Mouse (Mus musculus): ENCODE measurements around the gene Olfr1469. TPM values are rescaled to one million over a fixed set of nuclear protein-coding genes. Genes with fewer than 3 reads are reported as not detected.
"Not testable (repeated sequence)": the region's sequence is repeated elsewhere in the genome, so short reads cannot be mapped to it uniquely, and the experiment has no call there.

Olfr1469 gene
- not detected in 2 replicates for polyA plus RNA-seq (2012; rRNA removed)

GRCm38 (mm10) chr19:13407549-13407948, at the start of gene Olfr1469:
TSS of gene Olfr1469 (plus strand) at chr19:13407849.
- no peak for DNase-seq (ENCODE audit: extremely low spot score in 1 of 2, low spot score in 1 of 2)

GRCm38 (mm10) chr19:13361936-13362335, 45.7 kb upstream of the Olfr1469 start, which contains the start of gene Olfr1467:
TSS of gene Olfr1467 (plus strand) at chr19:13362236.
- DNase-seq (ENCODE audit: extremely low spot score in 1 of 2, low spot score in 1 of 2) = no peak

DNA sequence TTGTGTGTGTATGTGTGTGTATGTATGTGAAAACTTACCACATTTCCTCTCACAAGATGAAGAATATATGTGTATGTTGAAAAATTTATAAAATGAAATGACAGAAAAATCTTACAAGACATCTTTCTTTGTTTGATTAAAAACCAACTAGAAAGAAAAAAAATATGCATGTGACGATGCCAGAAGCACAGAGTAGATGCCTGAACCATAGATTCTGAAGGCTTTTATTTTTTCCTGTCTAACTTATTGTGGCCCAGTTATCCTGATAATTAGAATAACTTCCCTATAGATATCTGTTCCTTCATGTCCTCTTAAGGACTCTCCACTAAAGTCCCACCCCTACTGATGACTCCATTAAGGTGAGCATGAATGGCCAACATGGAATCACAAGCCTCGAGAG, 35.5 kb downstream of the Olfr1469 start, which contains the start of gene Olfr1471:
Gene Olfr1471 (plus strand): TSS at position 301 of the 400 bp plus-strand sequence.
- DNase-seq (ENCODE audit: extremely low spot score in 1 of 2, low spot score in 1 of 2) = not testable (repeated sequence)

DNA sequence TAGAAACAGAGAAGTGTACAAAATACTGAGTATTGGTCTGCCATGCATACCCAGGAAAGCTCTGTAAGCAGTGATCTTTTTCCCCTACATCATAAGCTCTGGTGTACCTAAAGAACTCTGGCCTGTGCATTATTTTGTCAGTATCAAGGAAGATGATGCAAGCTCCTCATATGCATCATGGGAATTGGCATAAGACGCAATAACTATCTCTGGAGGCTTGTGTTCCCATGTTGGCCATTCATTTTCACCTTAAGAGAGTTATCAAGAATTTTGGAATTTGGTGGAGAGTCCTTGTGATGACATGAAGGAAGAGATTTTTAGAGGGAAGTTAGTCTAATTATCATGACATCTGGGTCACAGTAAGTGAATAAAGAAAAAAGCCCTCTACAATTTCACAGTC, 48.3 kb downstream of the Olfr1469 start, which contains the start of gene Olfr1472:
Gene Olfr1472 (minus strand): TSS at position 101 of the 400 bp plus-strand sequence.
- no peak for DNase-seq (ENCODE audit: extremely low spot score in 1 of 2, low spot score in 1 of 2)

Other genes starting within 250 kb of the Olfr1469 start
- gene Olfr1461, start 244.8 kb upstream of the Olfr1469 start, polyA plus RNA-seq (2012; rRNA removed) = not detected in 2 replicates
- not detected in 2 replicates for gene Olfr1462, start 222.1 kb upstream of the Olfr1469 start, polyA plus RNA-seq (2012; rRNA removed)
- gene Olfr1463, start 176.5 kb upstream of the Olfr1469 start, polyA plus RNA-seq (2012; rRNA removed) = 0.08 and 0.10 TPM in 2 replicates
- gene Olfr1465, start 92.3 kb upstream of the Olfr1469 start, polyA plus RNA-seq (2012; rRNA removed) = not detected in 2 replicates
- gene Olfr1466, start 69.0 kb upstream of the Olfr1469 start, polyA plus RNA-seq (2012; rRNA removed) = not detected in 2 replicates
- gene Olfr1467, start 45.6 kb upstream of the Olfr1469 start, polyA plus RNA-seq (2012; rRNA removed) = not detected in 2 replicates
- gene Olfr1471, start 35.6 kb downstream of the Olfr1469 start, polyA plus RNA-seq (2012; rRNA removed) = not detected in 2 replicates
- not detected in 2 replicates for gene Olfr1472, start 48.2 kb downstream of the Olfr1469 start, polyA plus RNA-seq (2012; rRNA removed)
- gene Olfr1474, start 61.7 kb downstream of the Olfr1469 start, polyA plus RNA-seq (2012; rRNA removed) = not detected in 2 replicates
- gene Olfr1475, start 72.3 kb downstream of the Olfr1469 start, polyA plus RNA-seq (2012; rRNA removed) = not detected in 2 replicates
- gene Olfr1477, start 92.7 kb downstream of the Olfr1469 start, polyA plus RNA-seq (2012; rRNA removed) = 0.02 TPM in 1 of 2 replicates, not detected in the other
- gene Olfr1480, start 120.1 kb downstream of the Olfr1469 start, polyA plus RNA-seq (2012; rRNA removed) = not detected in 2 replicates
- gene Olfr1484, start 175.7 kb downstream of the Olfr1469 start, polyA plus RNA-seq (2012; rRNA removed) = not detected in 2 replicates
- gene Olfr1487, start 209.5 kb downstream of the Olfr1469 start, polyA plus RNA-seq (2012; rRNA removed) = not detected in 2 replicates
- not detected in 2 replicates for gene Olfr1489, start 223.8 kb downstream of the Olfr1469 start, polyA plus RNA-seq (2012; rRNA removed)
- not detected in 2 replicates for gene Olfr1490, start 243.2 kb downstream of the Olfr1469 start, polyA plus RNA-seq (2012; rRNA removed)

Data from frontal cortex, adult 2 months (tissue).